Mouse (Mus musculus): Measurements from ENCODE around the gene Mllt1.

DNA sequence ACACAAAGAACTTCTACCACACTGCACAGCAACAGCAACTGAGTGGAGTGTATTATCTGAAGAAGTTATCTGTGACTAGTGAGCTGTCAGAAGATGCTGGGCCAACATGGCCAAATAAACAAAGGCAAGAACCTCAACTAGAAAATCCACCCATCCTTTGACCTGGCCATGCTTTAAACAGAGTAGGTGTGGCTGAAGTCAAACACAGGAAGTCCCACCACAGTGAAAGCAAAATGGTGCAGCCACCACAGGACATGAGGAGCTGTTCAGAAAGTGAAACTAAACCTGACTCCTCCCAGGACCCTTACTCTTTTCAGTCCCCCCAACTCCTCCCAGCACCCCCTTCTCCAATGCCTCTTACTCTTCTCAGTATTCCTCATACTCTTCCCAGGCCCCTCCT is 21.8 kb downstream of the Mllt1 start:
- no peak for TF ChIP-seq FLI1 (IDR thresholded peaks at IDR 0.05; ENCODE audit: low read length)
- TF ChIP-seq GATA1 (IDR thresholded peaks at IDR 0.05; ENCODE audit: borderline replicate concordance, low read length), result no peak
